Mouse (Mus musculus): Measurements from ENCODE around the gene Fzr1. TPM values are rescaled to one million over a fixed set of nuclear protein-coding genes. Genes with fewer than 3 reads are reported as not detected.
A peak's percentile ranks its signal among the peaks of the same experiment; 100 is the strongest.

The Fzr1 gene
- polyA plus RNA-seq, 1 experiment from 2014 or later = 136 TPM

DNA sequence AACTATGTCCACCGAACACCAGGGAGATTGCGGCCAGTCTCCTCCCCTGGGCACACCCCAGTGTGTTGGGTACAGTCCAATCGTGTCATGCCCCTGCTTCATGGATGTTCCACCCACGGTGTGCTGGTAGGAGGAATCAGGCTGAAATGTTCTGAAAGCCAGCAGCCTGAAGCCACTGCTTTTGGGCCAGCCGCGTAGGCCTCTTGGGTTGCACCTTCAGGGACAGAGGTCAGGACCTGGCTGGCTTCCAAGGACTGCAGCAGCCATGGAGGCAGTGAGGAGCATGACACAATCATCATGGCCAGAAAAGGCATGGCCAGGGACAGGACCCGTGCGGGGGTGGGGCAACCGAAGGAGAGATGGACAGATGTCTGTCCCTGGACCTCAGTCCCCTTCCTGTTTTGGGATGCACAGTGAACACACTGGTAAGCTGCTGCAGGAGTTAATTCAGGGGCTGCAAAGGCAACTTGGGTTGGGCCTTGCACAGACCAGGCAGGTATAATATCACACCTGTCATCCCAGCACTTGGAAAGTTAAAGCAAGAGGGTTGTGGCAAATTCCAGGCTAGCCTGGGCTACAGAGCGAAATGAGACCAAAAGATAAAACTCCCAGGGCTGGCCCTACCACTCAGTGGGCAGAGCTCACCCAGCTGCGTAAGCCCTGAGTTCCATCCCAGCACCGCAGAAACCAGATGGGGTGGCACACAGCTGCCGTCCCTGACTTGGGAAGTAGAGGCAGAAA, 59.6 kb downstream of the Fzr1 start:
- no peak for ATAC-seq (ENCODE audit: low FRiP score, low read depth)
- Histone ChIP-seq H3K4me3 (no peak overlapping the region), H3K4me2 (replicated peaks) (peak overlapping the region; percentile 76), H3K9ac (no peak overlapping the region), H3K4me1 (peaks cover 36% of the 10 kb centered on the region), H3K36me3 (peaks cover 60% of the 10 kb centered on the region), H3K27me3 (replicated peaks) (no peaks in the 10 kb centered on the region), H3K9me3 (no peaks in the 10 kb centered on the region), H3K27ac (no peak overlapping the region)
- WGBS = 93% methylated on average over 13 of the region's 13 CpGs

DNA sequence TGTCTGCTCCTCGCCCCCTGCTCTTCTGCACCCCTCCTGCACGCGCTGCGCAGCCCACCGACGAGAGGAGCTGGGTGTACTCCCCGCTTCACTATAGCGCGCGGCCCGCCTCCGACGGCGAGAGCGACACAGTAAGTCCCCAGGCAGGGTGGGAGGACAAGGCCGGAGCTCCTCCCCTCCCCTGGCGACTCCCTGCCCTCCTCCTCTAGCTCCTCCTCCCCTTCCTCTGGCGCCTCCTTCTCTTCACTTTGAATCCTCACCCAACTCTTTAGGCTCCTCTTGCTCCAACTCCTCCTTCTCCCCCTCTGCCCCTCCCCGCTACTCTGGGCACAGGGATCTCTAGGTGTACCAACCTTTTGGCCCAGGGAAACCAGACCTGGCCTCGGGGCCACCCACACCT, 61.0 kb downstream of the Fzr1 start:
- peaks cover 32% of the 10 kb centered on the region for H3K4me1 ChIP-seq
- no peak overlapping the region for H3K27ac ChIP-seq
- H3K4me3 ChIP-seq = no peak overlapping the region
- no peaks in the 10 kb centered on the region for H3K27me3 ChIP-seq (replicated peaks)
- H3K4me2 ChIP-seq (replicated peaks) = peak overlapping the region; percentile 41
- WGBS = 16% methylated on average over 20 of the region's 20 CpGs
- ATAC-seq (ENCODE audit: low FRiP score, low read depth) = no peak
- no peaks in the 10 kb centered on the region for H3K9me3 ChIP-seq
- H3K9ac ChIP-seq = 0 out of 2 replicates have a peak overlapping the region, but pooled peaks have one; percentile 33
- H3K36me3 ChIP-seq = peaks cover 60% of the 10 kb centered on the region

DNA sequence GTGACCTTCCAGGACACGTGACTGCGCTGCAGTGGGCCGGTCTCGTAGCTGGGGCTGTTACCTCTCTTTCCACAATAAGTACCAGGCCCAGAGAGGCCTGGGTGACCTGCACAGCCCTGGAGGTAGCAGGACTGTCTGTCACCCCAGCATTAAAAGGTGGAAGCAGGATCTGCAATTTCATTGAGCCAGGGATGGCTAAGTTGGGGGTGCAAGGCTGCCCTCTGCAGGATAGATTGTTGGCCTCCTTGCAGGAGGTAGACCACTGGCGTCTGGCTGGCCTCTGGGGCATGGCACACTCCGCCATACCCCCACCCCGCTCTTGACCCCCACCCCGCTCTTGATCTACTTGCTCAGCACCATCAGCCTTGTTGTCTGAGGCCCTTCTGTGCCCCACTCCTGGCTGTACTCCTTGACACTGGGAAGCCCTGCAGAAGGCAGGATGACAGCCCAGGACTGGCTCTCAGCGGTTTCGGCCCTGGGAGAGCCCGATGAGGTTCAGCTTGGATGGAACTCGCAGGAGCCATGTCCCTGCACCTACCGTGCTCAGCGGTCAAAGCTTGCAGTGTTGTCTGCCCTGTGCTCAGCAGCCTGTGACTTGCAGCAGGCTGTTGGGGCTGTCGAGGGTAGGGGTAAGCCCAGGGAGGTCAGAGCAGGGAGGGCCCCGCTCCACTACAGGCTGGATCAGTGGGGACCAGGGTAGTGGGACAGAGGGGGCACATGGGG, 61.8 kb downstream of the Fzr1 start:
- H3K27me3 ChIP-seq (replicated peaks) = no peaks in the 10 kb centered on the region
- H3K4me2 ChIP-seq (replicated peaks) = peak overlapping the region; percentile 41
- peaks cover 67% of the 10 kb centered on the region for H3K36me3 ChIP-seq
- H3K4me3 ChIP-seq = no peak overlapping the region
- WGBS = 50% methylated on average over 16 of the region's 16 CpGs
- H3K9ac ChIP-seq = 0 out of 2 replicates have a peak overlapping the region, but pooled peaks have one; percentile 33
- no peak for ATAC-seq (ENCODE audit: low FRiP score, low read depth)
- peaks cover 25% of the 10 kb centered on the region for H3K4me1 ChIP-seq
- H3K9me3 ChIP-seq = no peaks in the 10 kb centered on the region
- H3K27ac ChIP-seq = no peak overlapping the region

Small RNA genes lying within 50 kb of the gene (microRNA-seq; reads per million reads assigned to microRNA genes)
- gene Mir1191b (not detected), gene Mir6913 (not detected)

Other genes starting within 250 kb of the Fzr1 start
- gene Zbtb7a, start 243.3 kb downstream of the Fzr1 start, polyA plus RNA-seq (2016; fragmentation: Nextera tagmentation; extraction: Ambion mirVana) = 15.6 and 17.5 TPM in 2 replicates
- 67.6 and 70.6 TPM in 2 replicates for gene Pias4, start 210.6 kb downstream of the Fzr1 start, polyA plus RNA-seq (2016; fragmentation: Nextera tagmentation; extraction: Ambion mirVana)
- 515 and 520 TPM in 2 replicates for gene Eef2, start 201.9 kb downstream of the Fzr1 start, polyA plus RNA-seq (2016; fragmentation: Nextera tagmentation; extraction: Ambion mirVana)
- gene Dapk3, start 195.5 kb downstream of the Fzr1 start, polyA plus RNA-seq (2016; fragmentation: Nextera tagmentation; extraction: Ambion mirVana) = 87.7 and 88.4 TPM in 2 replicates
- not detected in 2 replicates for gene 4930442H23Rik, start 194.7 kb downstream of the Fzr1 start, polyA plus RNA-seq (2016; fragmentation: Nextera tagmentation; extraction: Ambion mirVana)
- gene Nmrk2, start 176.5 kb downstream of the Fzr1 start, polyA plus RNA-seq (2016; fragmentation: Nextera tagmentation; extraction: Ambion mirVana) = 0.14 TPM in 1 of 2 replicates, not detected in the other
- gene Atcay, start 147.7 kb downstream of the Fzr1 start, polyA plus RNA-seq (2016; fragmentation: Nextera tagmentation; extraction: Ambion mirVana) = 34.0 and 43.6 TPM in 2 replicates
- 16.0 and 18.2 TPM in 2 replicates for gene Zfr2, start 145.4 kb downstream of the Fzr1 start, polyA plus RNA-seq (2016; fragmentation: Nextera tagmentation; extraction: Ambion mirVana)
- 5.1 and 6.2 TPM in 2 replicates for gene Matk, start 125.6 kb downstream of the Fzr1 start, polyA plus RNA-seq (2016; fragmentation: Nextera tagmentation; extraction: Ambion mirVana)
- gene Mrpl54, start 111.6 kb downstream of the Fzr1 start, polyA plus RNA-seq (2016; fragmentation: Nextera tagmentation; extraction: Ambion mirVana) = 157 and 176 TPM in 2 replicates
- 35.9 and 36.4 TPM in 2 replicates for gene Apba3, start 111.6 kb downstream of the Fzr1 start, polyA plus RNA-seq (2016; fragmentation: Nextera tagmentation; extraction: Ambion mirVana)
- gene Tjp3, start 86.9 kb downstream of the Fzr1 start, polyA plus RNA-seq (2016; fragmentation: Nextera tagmentation; extraction: Ambion mirVana) = 3.9 and 4.6 TPM in 2 replicates
- gene Pip5k1c, start 85.6 kb downstream of the Fzr1 start, polyA plus RNA-seq (2016; fragmentation: Nextera tagmentation; extraction: Ambion mirVana) = 89.7 and 99.3 TPM in 2 replicates
- 54.1 and 54.9 TPM in 2 replicates for gene Cactin, start 57.4 kb downstream of the Fzr1 start, polyA plus RNA-seq (2016; fragmentation: Nextera tagmentation; extraction: Ambion mirVana)
- 3.8 and 4.7 TPM in 2 replicates for gene Tbxa2r, start 49.8 kb downstream of the Fzr1 start, polyA plus RNA-seq (2016; fragmentation: Nextera tagmentation; extraction: Ambion mirVana)
- gene Gipc3, start 35.2 kb downstream of the Fzr1 start, polyA plus RNA-seq (2016; fragmentation: Nextera tagmentation; extraction: Ambion mirVana) = not detected in 2 replicates
- 95.6 TPM in 2 replicates for gene Hmg20b, start 28.0 kb downstream of the Fzr1 start, polyA plus RNA-seq (2016; fragmentation: Nextera tagmentation; extraction: Ambion mirVana)
- 16.0 and 16.8 TPM in 2 replicates for gene Mfsd12, start 21.0 kb downstream of the Fzr1 start, polyA plus RNA-seq (2016; fragmentation: Nextera tagmentation; extraction: Ambion mirVana)
- gene 4930404N11Rik, start 12.7 kb downstream of the Fzr1 start, polyA plus RNA-seq (2016; fragmentation: Nextera tagmentation; extraction: Ambion mirVana) = 0.80 and 1.1 TPM in 2 replicates
- 75.6 and 77.9 TPM in 2 replicates for gene Dohh, start 5.9 kb upstream of the Fzr1 start, polyA plus RNA-seq (2016; fragmentation: Nextera tagmentation; extraction: Ambion mirVana)
- gene Gm48551, start 6.0 kb upstream of the Fzr1 start, polyA plus RNA-seq (2016; fragmentation: Nextera tagmentation; extraction: Ambion mirVana) = 5.0 and 5.3 TPM in 2 replicates
- 2.3 and 2.5 TPM in 2 replicates for gene Gm48552, start 10.5 kb upstream of the Fzr1 start, polyA plus RNA-seq (2016; fragmentation: Nextera tagmentation; extraction: Ambion mirVana)
- gene Smim24, start 14.5 kb upstream of the Fzr1 start, polyA plus RNA-seq (2016; fragmentation: Nextera tagmentation; extraction: Ambion mirVana) = 2.1 and 2.7 TPM in 2 replicates
- gene Nfic, start 77.1 kb upstream of the Fzr1 start, polyA plus RNA-seq (2016; fragmentation: Nextera tagmentation; extraction: Ambion mirVana) = 21.7 and 22.2 TPM in 2 replicates
- gene Celf5, start 104.2 kb upstream of the Fzr1 start, polyA plus RNA-seq (2016; fragmentation: Nextera tagmentation; extraction: Ambion mirVana) = 32.3 and 33.0 TPM in 2 replicates
- gene Ncln, start 117.9 kb upstream of the Fzr1 start, polyA plus RNA-seq (2016; fragmentation: Nextera tagmentation; extraction: Ambion mirVana) = 73.2 and 78.4 TPM in 2 replicates
- 0.51 and 0.56 TPM in 2 replicates for gene S1pr4, start 121.6 kb upstream of the Fzr1 start, polyA plus RNA-seq (2016; fragmentation: Nextera tagmentation; extraction: Ambion mirVana)
- gene Gna15, start 145.7 kb upstream of the Fzr1 start, polyA plus RNA-seq (2016; fragmentation: Nextera tagmentation; extraction: Ambion mirVana) = 0.81 and 1.2 TPM in 2 replicates
- gene Gna11, start 166.7 kb upstream of the Fzr1 start, polyA plus RNA-seq (2016; fragmentation: Nextera tagmentation; extraction: Ambion mirVana) = 77.6 and 78.3 TPM in 2 replicates
- 547 and 569 TPM in 2 replicates for gene Aes, start 181.0 kb upstream of the Fzr1 start, polyA plus RNA-seq (2016; fragmentation: Nextera tagmentation; extraction: Ambion mirVana)
- gene Tle2, start 196.0 kb upstream of the Fzr1 start, polyA plus RNA-seq (2016; fragmentation: Nextera tagmentation; extraction: Ambion mirVana) = 18.1 and 19.6 TPM in 2 replicates
- gene Tle6, start 222.6 kb upstream of the Fzr1 start, polyA plus RNA-seq (2016; fragmentation: Nextera tagmentation; extraction: Ambion mirVana) = 6.4 and 7.3 TPM in 2 replicates
- gene BC025920, start 227.8 kb upstream of the Fzr1 start, polyA plus RNA-seq (2016; fragmentation: Nextera tagmentation; extraction: Ambion mirVana) = 1.4 and 2.3 TPM in 2 replicates
- 53.3 and 56.6 TPM in 2 replicates for gene Sirt6, start 249.3 kb upstream of the Fzr1 start, polyA plus RNA-seq (2016; fragmentation: Nextera tagmentation; extraction: Ambion mirVana)